Mouse (Mus musculus) macrophage (primary cell): ENCODE results near the gene Gmfb. TPM values are rescaled to one million over a fixed set of nuclear protein-coding genes. Genes with fewer than 3 reads are reported as not detected.
A peak's percentile ranks its signal among the peaks of the same experiment; 100 is the strongest.
"Not testable (repeated sequence)": the region's sequence is repeated elsewhere in the genome, so short reads cannot be mapped to it uniquely, and the experiment has no call there.

Experiments
- H3K27ac ChIP-seq: fragments of 350-480 bp; formaldehyde crosslinking; 2 replicates; pipeline ENCODE4 v1.9.0; 2021
- H3K36me3 ChIP-seq: fragments of 350-480 bp; formaldehyde crosslinking; 2 replicates; pipeline ENCODE4 v1.9.0; 2021; ENCODE audit errors: inconsistent target
- H3K4me3 ChIP-seq: fragments of 350-480 bp; formaldehyde crosslinking; 2 replicates; pipeline ENCODE4 v1.9.0; 2021; ENCODE audit errors: inconsistent target
- H3K79me2 ChIP-seq: fragments of 350-480 bp; formaldehyde crosslinking; 2 replicates; pipeline ENCODE4 v1.9.0; 2021; ENCODE audit errors: inconsistent target
- WGBS: methylation state at CpG from one replicate; pipeline ENCODE4 v1.1.7; 2026; ENCODE audit warnings: inconsistent platforms; ENCODE audit not compliant: missing documents; 5-methylcytosine and 5-hydroxymethylcytosine counted together
- polyA plus RNA-seq: library from polyadenylated mRNA; stranded (reverse); fragments of 250-400 nt; gene quantifications from 3 replicates; pipeline ENCODE4 v1.2.4, GENCODE M21; 2018; ENCODE audit warnings: inconsistent platforms

The Gmfb gene
- polyA plus RNA-seq, 1 experiment from 2014 or later = 87.9 TPM

- WGBS = 0% methylated on average over 11 of the region's 11 CpGs
- Histone ChIP-seq H3K79me2 (peaks cover 54% of the 10 kb centered on the region), H3K36me3 (peaks cover 11% of the 10 kb centered on the region), H3K4me3 (peak overlapping the region; percentile 90), H3K27ac (peak overlapping the region; percentile 90)
Observed at GRCm38 (mm10) chr14:46821271-46821872, 670 bp downstream of the Gmfb start.

GRCm38 (mm10) chr14:46819961-46820360 lies 2.1 kb downstream of the Gmfb start:
- not testable (repeated sequence) for H3K27ac ChIP-seq, H3K4me3 ChIP-seq
- H3K36me3 ChIP-seq = peaks cover 21% of the 10 kb centered on the region
- 84% methylated on average over 3 of the region's 6 CpGs for WGBS
- peaks cover 69% of the 10 kb centered on the region for H3K79me2 ChIP-seq

GRCm38 (mm10) chr14:46818743-46819142 lies 3.3 kb downstream of the Gmfb start:
- no peak overlapping the region for H3K4me3 ChIP-seq
- H3K36me3 ChIP-seq = peaks cover 30% of the 10 kb centered on the region
- H3K79me2 ChIP-seq = peaks cover 81% of the 10 kb centered on the region
- WGBS = 95% methylated on average over 7 of the region's 7 CpGs
- no peak overlapping the region for H3K27ac ChIP-seq

- Histone ChIP-seq H3K36me3 (peaks cover 47% of the 10 kb centered on the region), H3K79me2 (peaks cover 88% of the 10 kb centered on the region), H3K4me3 (no peak overlapping the region), H3K27ac (no peak overlapping the region)
- WGBS = 92% methylated on average over 7 of the region's 8 CpGs
Observed at GRCm38 (mm10) chr14:46816916-46817622, 5.0 kb downstream of the Gmfb start.

GRCm38 (mm10) chr14:46815640-46816039 lies 6.4 kb downstream of the Gmfb start:
- no peak overlapping the region for H3K27ac ChIP-seq
- WGBS = 94% methylated on average over 6 of the region's 6 CpGs
- H3K36me3 ChIP-seq = peaks cover 59% of the 10 kb centered on the region
- H3K4me3 ChIP-seq = no peak overlapping the region
- peaks cover 76% of the 10 kb centered on the region for H3K79me2 ChIP-seq

- H3K27ac ChIP-seq = peak overlapping the region; percentile 32
- no peak overlapping the region for H3K4me3 ChIP-seq
- H3K36me3 ChIP-seq = peaks cover 21% of the 10 kb centered on the region
- no peaks in the 10 kb centered on the region for H3K79me2 ChIP-seq
- 3% methylated on average over 3 of the region's 3 CpGs for WGBS
Observed at GRCm38 (mm10) chr14:46807927-46808326, 14.1 kb downstream of the Gmfb start.

- H3K27ac ChIP-seq = no peak overlapping the region
- H3K79me2 ChIP-seq = no peaks in the 10 kb centered on the region
- H3K36me3 ChIP-seq = peaks cover 3% of the 10 kb centered on the region; the same call in 1 of the 2 replicates
- no peak overlapping the region for H3K4me3 ChIP-seq
- WGBS = 92% methylated on average over 5 of the region's 5 CpGs
Observed at GRCm38 (mm10) chr14:46806186-46806585, 15.9 kb downstream of the Gmfb start.

GRCm38 (mm10) chr14:46803791-46804190 lies 18.3 kb downstream of the Gmfb start:
- no peak overlapping the region for H3K27ac ChIP-seq
- WGBS = 67% methylated on average over 1 of the region's 1 CpGs
- H3K79me2 ChIP-seq = no peaks in the 10 kb centered on the region
- no peak overlapping the region for H3K4me3 ChIP-seq
- H3K36me3 ChIP-seq = no peaks in the 10 kb centered on the region; the same call in 1 of the 2 replicates

GRCm38 (mm10) chr14:46803259-46803658 lies 18.8 kb downstream of the Gmfb start:
- WGBS = 74% methylated on average over 4 of the region's 4 CpGs
- H3K4me3 ChIP-seq = no peak overlapping the region
- no peaks in the 10 kb centered on the region; the same call in 1 of the 2 replicates for H3K36me3 ChIP-seq
- H3K79me2 ChIP-seq = no peaks in the 10 kb centered on the region
- H3K27ac ChIP-seq = no peak overlapping the region

- no peaks in the 10 kb centered on the region; the same call in 1 of the 2 replicates for H3K36me3 ChIP-seq
- 75% methylated on average over 3 of the region's 3 CpGs for WGBS
- no peak overlapping the region for H3K4me3 ChIP-seq
- H3K27ac ChIP-seq = no peak overlapping the region
- H3K79me2 ChIP-seq = no peaks in the 10 kb centered on the region
Observed at GRCm38 (mm10) chr14:46800684-46801345, 21.2 kb downstream of the Gmfb start.

GRCm38 (mm10) chr14:46794157-46794556 lies 27.9 kb downstream of the Gmfb start:
- Histone ChIP-seq H3K4me3 (no peak overlapping the region), H3K79me2 (no peaks in the 10 kb centered on the region), H3K36me3 (no peaks in the 10 kb centered on the region), H3K27ac (no peak overlapping the region)
- WGBS = 85% methylated on average over 5 of the region's 5 CpGs

GRCm38 (mm10) chr14:46790723-46791122 lies 31.3 kb downstream of the Gmfb start:
- WGBS = 93% methylated on average over 6 of the region's 6 CpGs
- Histone ChIP-seq H3K4me3 (no peak overlapping the region), H3K27ac (no peak overlapping the region), H3K36me3 (no peaks in the 10 kb centered on the region), H3K79me2 (peaks cover 19% of the 10 kb centered on the region)

GRCm38 (mm10) chr14:46790303-46790702 lies 31.7 kb downstream of the Gmfb start:
- 96% methylated on average over 2 of the region's 4 CpGs for WGBS
- no peak overlapping the region for H3K27ac ChIP-seq
- H3K36me3 ChIP-seq = no peaks in the 10 kb centered on the region
- H3K79me2 ChIP-seq = peaks cover 23% of the 10 kb centered on the region
- H3K4me3 ChIP-seq = no peak overlapping the region

- WGBS = 22% methylated on average over 8 of the region's 8 CpGs
- H3K36me3 ChIP-seq = no peaks in the 10 kb centered on the region; the same call in 1 of the 2 replicates
- no peak overlapping the region for H3K27ac ChIP-seq
- no peak overlapping the region for H3K4me3 ChIP-seq
- peaks cover 41% of the 10 kb centered on the region for H3K79me2 ChIP-seq
Observed at GRCm38 (mm10) chr14:46788505-46788901, 33.5 kb downstream of the Gmfb start.
